Mouse (Mus musculus): Measurements from ENCODE around the gene Cyp2b23. TPM values are rescaled to one million over a fixed set of nuclear protein-coding genes. Genes with fewer than 3 reads are reported as not detected.
"Not testable (repeated sequence)": the region's sequence is repeated elsewhere in the genome, so short reads cannot be mapped to it uniquely, and the experiment has no call there.

The Cyp2b23 gene
- polyA plus RNA-seq, 1 experiment from 2014 or later = not detected

- 84% methylated on average over 5 of the region's 5 CpGs for WGBS
These were observed 20.2 kb downstream of the Cyp2b23 start for GRCm38 (mm10) chr7:26666011-26666410.

GRCm38 (mm10) chr7:26618364-26618763 is 67.9 kb downstream of the Cyp2b23 start, which contains the start of gene Vmn1r185:
TSS of gene Vmn1r185 (minus strand) at chr7:26618464.
- not testable (repeated sequence) for H3K4me3 ChIP-seq (replicated peaks; ENCODE audit: low read depth, low read length); H3K27ac ChIP-seq; DNase-seq (ENCODE audit: low spot score); H3K9me3 ChIP-seq (replicated peaks; ENCODE audit: low read length); H3K9ac ChIP-seq (ENCODE audit: low read depth, low read length); H3K36me3 ChIP-seq (ENCODE audit: insufficient read depth, low read length); ATAC-seq (replicated peaks; ENCODE audit: low FRiP score, low read depth); H3K4me2 ChIP-seq (ENCODE audit: low read length); H3K27me3 ChIP-seq (ENCODE audit: insufficient read depth, low read length); H3K4me1 ChIP-seq (replicated peaks; ENCODE audit: insufficient read depth, low read length)
- WGBS = 68% methylated on average over 1 of the region's 1 CpGs

More at GRCm38 (mm10) chr7:26666011-26666410, 20.2 kb downstream of the Cyp2b23 start:
- Histone ChIP-seq H3K9ac (ENCODE audit: low read depth, low read length) (no peak overlapping the region), H3K36me3 (ENCODE audit: insufficient read depth, low read length) (no peaks in the 10 kb centered on the region), H3K9me3 (replicated peaks; ENCODE audit: low read length) (no peaks in the 10 kb centered on the region), H3K27me3 (ENCODE audit: insufficient read depth, low read length) (no peaks in the 10 kb centered on the region), H3K4me1 (replicated peaks; ENCODE audit: insufficient read depth, low read length) (no peaks in the 10 kb centered on the region), H3K4me3 (replicated peaks; ENCODE audit: low read depth, low read length) (no peak overlapping the region), H3K27ac (no peak overlapping the region), H3K4me2 (ENCODE audit: low read length) (no peak overlapping the region)
- DNase-seq (ENCODE audit: low spot score) (no peak), ATAC-seq (replicated peaks; ENCODE audit: low FRiP score, low read depth) (no peak)
- TF ChIP-seq CTCF (IDR thresholded peaks at IDR 0.05; ENCODE audit: low read depth) = no peak

Other genes starting within 250 kb of the Cyp2b23 start
- gene Nlrp9a, start 151.4 kb downstream of the Cyp2b23 start, polyA plus RNA-seq (2015; fragmentation: Nextera tagmentation; extraction: Ambion mirVana) = not detected in 2 replicates
- not detected in 2 replicates for gene Vmn1r185, start 68.0 kb downstream of the Cyp2b23 start, polyA plus RNA-seq (2015; fragmentation: Nextera tagmentation; extraction: Ambion mirVana)
- gene Cyp2b19, start 70.7 kb upstream of the Cyp2b23 start, polyA plus RNA-seq (2015; fragmentation: Nextera tagmentation; extraction: Ambion mirVana) = not detected in 2 replicates
- not detected in 2 replicates for gene Cyp2g1, start 122.5 kb upstream of the Cyp2b23 start, polyA plus RNA-seq (2015; fragmentation: Nextera tagmentation; extraction: Ambion mirVana)
- gene Cyp2a5, start 148.9 kb upstream of the Cyp2b23 start, polyA plus RNA-seq (2015; fragmentation: Nextera tagmentation; extraction: Ambion mirVana) = not detected in 2 replicates